Mouse (Mus musculus) spleen, adult 10 weeks (tissue): ENCODE results near the gene Olfr791. TPM values are rescaled to one million over a fixed set of nuclear protein-coding genes. Genes with fewer than 3 reads are reported as not detected.

ENCODE experiments used
- polyA plus RNA-seq: library from polyadenylated mRNA; stranded (reverse); fragments of 350-450 nt; fragmentation: Illumina TruSeq; extraction: RNeasy Lipid Tissue Mini Kit (QIAGEN cat#74804); gene quantifications from one replicate; pipeline ENCODE4 v1.2.3, GENCODE M21; 2015; ENCODE audit warnings: low replicate concordance; ENCODE audit not compliant: insufficient read depth

Gene Olfr791
- polyA plus RNA-seq, result not detected

DNA sequence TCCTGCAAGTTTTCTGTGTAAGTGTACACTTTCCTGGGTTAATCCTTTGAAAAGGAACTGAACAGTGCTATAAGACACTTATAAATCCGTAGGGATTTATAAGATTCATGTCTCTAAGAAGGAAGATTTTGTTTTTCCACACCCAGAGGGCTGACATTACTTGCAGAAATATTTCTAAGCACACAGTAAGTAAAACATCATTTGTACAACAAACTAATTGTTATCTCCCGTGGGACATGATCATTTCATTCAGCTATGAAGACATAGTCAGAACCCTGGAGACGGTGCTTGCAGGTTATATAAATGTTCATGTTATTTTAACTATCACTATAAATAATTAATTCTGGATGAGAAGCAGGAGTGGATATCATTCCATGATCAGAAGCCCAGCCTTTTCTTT is at the start of gene Olfr791:
Olfr791 (plus strand) TSS at position 301 of the 400 bp plus-strand sequence.

GRCm38 (mm10) chr10:129484452-129484851 is 37.1 kb upstream of the Olfr791 start, which contains the start of gene Olfr789:
Gene Olfr789, plus strand, starts transcription at chr10:129484752.

GRCm38 (mm10) chr10:129498192-129498591 is 23.4 kb upstream of the Olfr791 start, which contains the start of gene Olfr790:
Gene Olfr790, plus strand, starts transcription at chr10:129498492.

GRCm38 (mm10) chr10:129538862-129539261 is 17.3 kb downstream of the Olfr791 start, which contains the start of gene Olfr792:
Gene Olfr792, plus strand, starts transcription at chr10:129539162.

DNA sequence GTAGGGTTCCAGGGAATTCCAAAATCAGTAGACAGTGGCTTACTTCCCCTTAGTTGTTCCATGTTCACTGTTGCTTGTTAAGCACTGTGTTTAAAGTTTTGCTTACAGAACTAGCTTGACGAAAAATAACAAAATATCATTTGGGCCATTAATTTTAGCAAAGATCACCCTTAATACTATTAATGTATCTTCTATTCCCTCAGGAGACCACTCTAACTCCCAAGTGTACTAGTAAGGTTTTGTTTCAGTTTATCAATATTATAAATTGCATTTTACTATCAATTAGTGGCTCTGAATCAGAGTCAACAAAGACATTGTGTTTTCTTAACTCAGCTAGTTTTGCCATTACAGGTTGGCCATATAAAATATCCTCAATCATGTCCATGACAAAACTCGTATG is 45.8 kb downstream of the Olfr791 start, which contains the start of gene Olfr794:
Olfr794 (plus strand) TSS at position 301 of the 400 bp plus-strand sequence.

Other genes with a start within 250 kb of the Olfr791 start
- not detected for gene Olfr780, start 203.7 kb upstream of the Olfr791 start, polyA plus RNA-seq
- gene Olfr781, start 192.9 kb upstream of the Olfr791 start, polyA plus RNA-seq, result not detected
- gene Olfr782, start 172.9 kb upstream of the Olfr791 start, polyA plus RNA-seq, result not detected
- gene Olfr784, start 137.7 kb upstream of the Olfr791 start, polyA plus RNA-seq, result not detected
- gene Olfr785, start 116.4 kb upstream of the Olfr791 start, polyA plus RNA-seq, result not detected
- gene Olfr786, start 94.5 kb upstream of the Olfr791 start, polyA plus RNA-seq, result not detected
- not detected for gene Olfr787, start 59.9 kb upstream of the Olfr791 start, polyA plus RNA-seq
- gene Olfr788, start 50.8 kb upstream of the Olfr791 start, polyA plus RNA-seq, result not detected
- gene Olfr789, start 37.0 kb upstream of the Olfr791 start, polyA plus RNA-seq, result not detected
- not detected for gene Olfr790, start 23.3 kb upstream of the Olfr791 start, polyA plus RNA-seq
- gene Olfr792, start 17.4 kb downstream of the Olfr791 start, polyA plus RNA-seq, result not detected
- gene Olfr794, start 45.9 kb downstream of the Olfr791 start, polyA plus RNA-seq, result not detected
- not detected for gene Olfr796, start 90.8 kb downstream of the Olfr791 start, polyA plus RNA-seq
- gene Olfr798, start 106.1 kb downstream of the Olfr791 start, polyA plus RNA-seq, result not detected
- not detected for gene Olfr799, start 115.7 kb downstream of the Olfr791 start, polyA plus RNA-seq
- gene Olfr800, start 135.9 kb downstream of the Olfr791 start, polyA plus RNA-seq, result not detected
- gene Olfr801, start 152.1 kb downstream of the Olfr791 start, polyA plus RNA-seq, result not detected
- not detected for gene Olfr802, start 166.4 kb downstream of the Olfr791 start, polyA plus RNA-seq
- not detected for gene Olfr803, start 172.5 kb downstream of the Olfr791 start, polyA plus RNA-seq
- gene Olfr804, start 181.4 kb downstream of the Olfr791 start, polyA plus RNA-seq, result not detected
- gene Olfr805, start 207.6 kb downstream of the Olfr791 start, polyA plus RNA-seq, result not detected
- not detected for gene Olfr806, start 220.1 kb downstream of the Olfr791 start, polyA plus RNA-seq
- not detected for gene Olfr807, start 236.0 kb downstream of the Olfr791 start, polyA plus RNA-seq
- gene Olfr808, start 243.7 kb downstream of the Olfr791 start, polyA plus RNA-seq, result not detected